Mouse (Mus musculus) embryonic facial prominence, embryonic 11.5 days (tissue): ENCODE measurements around the gene Robo4. TPM values are rescaled to one million over a fixed set of nuclear protein-coding genes. Genes with fewer than 3 reads are reported as not detected.

Source experiments
- ATAC-seq: fragments of 200-750 bp; cut with Nextera tagmentation; replicated peaks from 2 replicates; pipeline ENCODE4 v1.8.0; 2017; ENCODE audit warnings: low read depth; ENCODE audit not compliant: insufficient number of reproducible peaks, low FRiP score, low TSS enrichment
- DNase-seq: peaks from one replicate; pipeline ENCODE4 v3.0.0-alpha.2; 2015; ENCODE audit warnings: low spot score
- H3K27ac ChIP-seq: fragments of 300-500 bp; sonication (generic); replicated peaks from 2 replicates; pipeline ENCODE4 v1.5.1; 2014; ENCODE audit warnings: mild to moderate bottlenecking, low read depth, low read length, control low read depth
- H3K27me3 ChIP-seq: fragments of 300-500 bp; sonication (generic); 2 replicates; pipeline ENCODE4 v1.6.1; 2014; ENCODE audit warnings: mild to moderate bottlenecking, low read length, moderate library complexity, mixed read lengths; ENCODE audit not compliant: control insufficient read depth, insufficient read depth
- H3K36me3 ChIP-seq: fragments of 300-500 bp; sonication (generic); replicated peaks from 2 replicates; pipeline ENCODE4 v1.6.1; 2014; ENCODE audit warnings: low read depth, mild to moderate bottlenecking, low read length, moderate library complexity, mixed read lengths; ENCODE audit not compliant: control insufficient read depth, insufficient read depth
- H3K4me1 ChIP-seq: fragments of 300-500 bp; sonication (generic); 2 replicates; pipeline ENCODE4 v1.6.1; 2014; ENCODE audit warnings: low read length, mixed read lengths; ENCODE audit not compliant: control insufficient read depth, insufficient read depth
- H3K4me2 ChIP-seq: fragments of 300-500 bp; sonication (generic); 2 replicates; pipeline ENCODE4 v1.6.1; 2014; ENCODE audit warnings: low read depth, mild to moderate bottlenecking, control low read depth, low read length, moderate library complexity
- H3K4me3 ChIP-seq: fragments of 300-500 bp; sonication (generic); 2 replicates; pipeline ENCODE4 v1.5.1; 2014; ENCODE audit warnings: low read depth, low read length, control low read depth
- H3K9ac ChIP-seq: fragments of 300-500 bp; sonication (generic); replicated peaks from 2 replicates; pipeline ENCODE4 v1.6.1; 2014; ENCODE audit warnings: mild to moderate bottlenecking, control low read depth, low read length
- H3K9me3 ChIP-seq: fragments of 300-500 bp; sonication (generic); replicated peaks from 2 replicates; pipeline ENCODE4 v1.6.1; 2016; ENCODE audit warnings: mild to moderate bottlenecking, low read length, inconsistent platforms, mixed read lengths; ENCODE audit not compliant: control insufficient read depth
- WGBS: fragments of 180-500 bp; shearing (Covaris S2); extraction: QIAGEN DNeasy Blood & Tissue Kit; methylation state at CpG from one replicate; pipeline ENCODE4 v1.1.7; 2014; 5-methylcytosine and 5-hydroxymethylcytosine counted together
- polyA plus RNA-seq: library from polyadenylated mRNA; unstranded; fragments of >200 nt; fragmentation: Nextera tagmentation; extraction: Ambion mirVana; gene quantifications from 2 replicates; pipeline ENCODE4 v1.2.1, GENCODE M21; 2014

The Robo4 gene
- polyA plus RNA-seq, 1 experiment from 2014 or later: 6.5 TPM

DNA sequence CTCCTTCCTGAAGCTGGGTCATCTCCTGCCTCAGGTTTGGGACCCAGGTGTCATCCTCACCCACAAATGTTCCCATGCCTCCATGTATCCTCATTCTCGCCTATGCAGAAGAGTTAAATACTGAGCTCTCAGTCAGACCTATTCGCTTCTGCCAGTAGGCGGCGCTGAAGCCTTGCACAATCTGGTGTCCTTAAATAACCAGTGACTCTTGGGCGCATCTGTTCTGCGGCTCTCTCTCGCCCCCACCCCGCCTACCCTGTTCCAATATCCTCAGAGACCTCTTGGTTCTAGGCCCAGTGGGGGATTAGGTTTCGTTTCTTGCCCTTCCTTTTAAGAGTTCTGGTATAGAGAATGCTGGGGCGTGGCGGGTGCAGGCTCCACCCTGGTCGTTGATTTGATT lies 28.9 kb downstream of the Robo4 start:
- H3K4me3 ChIP-seq: no peak overlapping the region
- ATAC-seq (peak; percentile 68), DNase-seq (peak; percentile 96)
- H3K9ac ChIP-seq: no peak overlapping the region
- no peak overlapping the region for H3K27ac ChIP-seq
- H3K9me3 ChIP-seq: no peaks in the 10 kb centered on the region
- no peaks in the 10 kb centered on the region for H3K36me3 ChIP-seq
- WGBS: under 1% methylated on average over 12 of the region's 12 CpGs
- peaks cover 3% of the 10 kb centered on the region; the same call in 1 of the 2 replicates for H3K4me1 ChIP-seq
- H3K4me2 ChIP-seq: no peak overlapping the region
- peaks cover 67% of the 10 kb centered on the region for H3K27me3 ChIP-seq

DNA sequence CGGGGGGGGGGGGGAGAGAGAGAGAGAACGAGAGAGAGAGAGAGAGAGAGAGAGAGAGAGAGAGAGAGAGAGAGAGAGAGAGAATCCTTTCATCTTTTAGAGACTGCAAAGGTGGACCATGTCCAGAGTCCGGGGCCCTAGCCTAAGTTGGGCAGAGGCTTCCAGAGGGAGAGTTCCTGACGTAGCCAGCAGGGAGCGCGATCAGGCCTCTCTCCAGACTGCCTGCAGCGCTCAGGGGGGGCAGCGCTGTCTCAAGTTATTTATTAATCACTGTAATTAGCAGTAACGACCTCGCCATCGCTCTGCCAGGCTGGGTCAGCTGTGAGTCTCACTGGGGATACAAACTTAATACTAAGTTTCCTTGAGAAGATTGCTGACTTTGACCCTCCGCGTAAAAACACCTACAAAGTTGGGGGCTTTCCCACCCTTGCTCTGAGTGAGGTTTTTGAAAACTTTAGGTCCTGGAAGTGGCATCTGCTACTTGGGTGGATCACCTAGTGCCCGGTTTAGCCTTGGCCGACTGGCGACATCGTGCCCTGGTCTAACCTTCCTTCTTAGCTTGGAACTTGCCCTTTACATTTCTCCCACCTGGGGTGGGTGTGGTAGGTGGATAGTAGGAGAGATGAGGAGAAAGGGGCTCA lies 30.4 kb downstream of the Robo4 start:
- Histone ChIP-seq H3K4me1 (peaks cover 3% of the 10 kb centered on the region; the same call in 1 of the 2 replicates), H3K27me3 (peaks cover 70% of the 10 kb centered on the region), H3K9me3 (no peaks in the 10 kb centered on the region), H3K4me2 (peak overlapping the region; percentile 43), H3K36me3 (no peaks in the 10 kb centered on the region), H3K27ac (no peak overlapping the region), H3K9ac (no peak overlapping the region), H3K4me3 (peak overlapping the region; percentile 24)
- WGBS: 1% methylated on average over 15 of the region's 17 CpGs
- DNase-seq: peak; percentile 58
- no peak for ATAC-seq

GRCm38 (mm10) chr9:37432720-37433421 lies 31.2 kb downstream of the Robo4 start, which contains the start of gene Robo3:
Robo3 (minus strand) TSS chr9:37433246.
- no peak within 1 kb of the TSS for H3K27ac ChIP-seq
- H3K4me2 ChIP-seq: peak within 1 kb of the TSS; percentile 43
- ATAC-seq (no peak), DNase-seq (peak; percentile 20)
- peaks cover 3% of the 10 kb centered on the region; the same call in 1 of the 2 replicates for H3K4me1 ChIP-seq
- H3K4me3 ChIP-seq: peak within 1 kb of the TSS; percentile 24
- no peaks in the 10 kb centered on the region for H3K36me3 ChIP-seq
- H3K9ac ChIP-seq: no peak within 1 kb of the TSS; the same call in 1 of the 2 replicates
- WGBS: under 1% methylated on average over 40 of the region's 40 CpGs
- peaks cover 67% of the 10 kb centered on the region for H3K27me3 ChIP-seq
- H3K9me3 ChIP-seq: no peaks in the 10 kb centered on the region

- no peaks in the 10 kb centered on the region for H3K36me3 ChIP-seq
- peaks cover 62% of the 10 kb centered on the region for H3K27me3 ChIP-seq
- H3K4me2 ChIP-seq: no peak overlapping the region
- H3K4me3 ChIP-seq: no peak overlapping the region
- ATAC-seq: no peak
- H3K27ac ChIP-seq: no peak overlapping the region
- peaks cover 3% of the 10 kb centered on the region; the same call in 1 of the 2 replicates for H3K4me1 ChIP-seq
- WGBS: 2% methylated on average over 18 of the region's 18 CpGs
- H3K9ac ChIP-seq: no peak overlapping the region
- H3K9me3 ChIP-seq: no peaks in the 10 kb centered on the region
- DNase-seq: no peak
Observed at GRCm38 (mm10) chr9:37433823-37434560, 32.3 kb downstream of the Robo4 start.

DNA sequence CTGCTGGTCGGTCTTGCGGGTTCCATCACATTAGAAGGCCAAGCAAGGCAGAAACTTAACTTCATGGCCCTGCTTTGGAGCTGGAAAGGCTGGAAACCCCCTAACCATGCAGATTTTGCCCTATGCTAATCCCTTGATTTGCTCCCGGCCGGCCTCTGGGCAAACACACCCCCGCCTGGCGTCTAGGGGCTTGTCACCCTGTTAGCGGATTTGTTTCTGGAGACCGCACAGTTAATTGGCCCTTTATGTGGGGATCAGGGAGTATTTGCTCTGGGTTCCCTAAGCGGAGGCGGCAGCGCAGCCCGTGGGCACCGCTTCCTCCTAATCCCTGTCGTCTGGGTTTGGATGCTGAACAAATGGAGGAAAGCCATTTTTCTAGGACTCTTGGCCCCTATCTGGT lies 33.2 kb downstream of the Robo4 start:
- Histone ChIP-seq H3K9me3 (no peaks in the 10 kb centered on the region), H3K9ac (no peak overlapping the region), H3K36me3 (no peaks in the 10 kb centered on the region), H3K4me3 (no peak overlapping the region), H3K27ac (no peak overlapping the region), H3K4me2 (no peak overlapping the region), H3K4me1 (peaks cover 3% of the 10 kb centered on the region; the same call in 1 of the 2 replicates), H3K27me3 (peaks cover 53% of the 10 kb centered on the region)
- DNase-seq (no peak), ATAC-seq (no peak)
- WGBS: under 1% methylated on average over 14 of the region's 14 CpGs

GRCm38 (mm10) chr9:37435616-37436015 lies 33.9 kb downstream of the Robo4 start:
- no peak for DNase-seq
- Histone ChIP-seq H3K9ac (no peak overlapping the region), H3K27ac (no peak overlapping the region), H3K27me3 (peaks cover 50% of the 10 kb centered on the region), H3K9me3 (no peaks in the 10 kb centered on the region), H3K4me2 (no peak overlapping the region), H3K36me3 (no peaks in the 10 kb centered on the region), H3K4me1 (peaks cover 3% of the 10 kb centered on the region; the same call in 1 of the 2 replicates), H3K4me3 (no peak overlapping the region)
- no peak for ATAC-seq
- 6% methylated on average over 4 of the region's 4 CpGs for WGBS

DNA sequence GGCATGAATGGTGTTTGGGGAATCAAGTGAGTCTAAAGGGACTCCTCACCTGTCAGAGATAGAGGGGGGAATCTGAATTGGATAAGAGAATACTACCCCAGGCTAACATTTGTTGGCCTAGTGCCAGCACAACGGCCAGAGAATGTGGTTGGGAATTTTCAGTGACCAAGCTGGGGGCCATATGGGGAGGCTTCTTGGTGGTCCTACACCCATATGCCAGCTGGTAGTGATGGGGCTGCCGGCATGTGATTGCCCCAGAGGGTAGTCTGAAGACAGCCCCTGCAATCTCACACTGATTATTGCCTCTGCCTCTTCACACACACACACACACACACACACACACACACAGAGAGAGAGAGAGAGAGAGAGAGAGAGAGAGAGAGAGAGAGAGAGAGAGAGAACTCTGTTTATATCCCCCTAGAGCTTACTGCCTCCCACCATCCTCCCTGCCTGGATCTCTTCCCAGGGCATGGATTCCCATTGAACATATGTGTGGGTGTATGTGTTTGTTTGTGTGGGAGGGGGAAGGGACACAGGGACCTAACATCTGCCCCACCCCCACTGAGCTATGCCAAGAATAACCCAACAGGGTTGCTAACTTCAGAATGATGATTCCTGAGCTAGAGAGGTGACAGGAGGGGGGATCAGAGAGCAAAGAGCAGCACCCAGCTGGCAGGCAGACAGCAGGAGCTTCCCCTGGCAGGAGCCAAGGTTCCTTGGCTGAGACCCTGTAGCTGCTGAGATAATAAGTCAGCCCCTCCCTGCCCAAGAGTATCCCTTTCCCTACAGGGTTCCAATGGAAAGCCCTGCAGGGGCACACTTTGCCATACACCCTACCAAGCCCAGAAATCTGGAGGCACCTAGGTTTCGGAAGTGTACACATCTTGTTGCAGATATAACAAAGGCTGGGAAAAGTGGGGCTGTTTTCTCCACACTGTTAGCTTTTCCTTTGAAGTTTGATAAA lies 36.4 kb downstream of the Robo4 start:
- no peak overlapping the region for H3K27ac ChIP-seq
- H3K4me3 ChIP-seq: no peak overlapping the region
- H3K9me3 ChIP-seq: no peaks in the 10 kb centered on the region
- no peak for DNase-seq
- no peaks in the 10 kb centered on the region for H3K4me1 ChIP-seq
- peaks cover 25% of the 10 kb centered on the region for H3K27me3 ChIP-seq
- ATAC-seq: no peak
- 41% methylated on average over 2 of the region's 3 CpGs for WGBS
- no peak overlapping the region for H3K4me2 ChIP-seq
- no peak overlapping the region for H3K9ac ChIP-seq
- H3K36me3 ChIP-seq: no peaks in the 10 kb centered on the region
